Mouse (Mus musculus) embryo, embryonic 11.5 days (tissue): Measurements from ENCODE around the gene Slmap.
"Not testable (repeated sequence)": the region's sequence is repeated elsewhere in the genome, so short reads cannot be mapped to it uniquely, and the experiment has no call there.

ENCODE experiments used
- DNase-seq: peaks from one replicate; pipeline ENCODE4 v3.0.0-alpha.2; 2012; ENCODE audit warnings: low read depth, low spot score

Slmap gene

DNA sequence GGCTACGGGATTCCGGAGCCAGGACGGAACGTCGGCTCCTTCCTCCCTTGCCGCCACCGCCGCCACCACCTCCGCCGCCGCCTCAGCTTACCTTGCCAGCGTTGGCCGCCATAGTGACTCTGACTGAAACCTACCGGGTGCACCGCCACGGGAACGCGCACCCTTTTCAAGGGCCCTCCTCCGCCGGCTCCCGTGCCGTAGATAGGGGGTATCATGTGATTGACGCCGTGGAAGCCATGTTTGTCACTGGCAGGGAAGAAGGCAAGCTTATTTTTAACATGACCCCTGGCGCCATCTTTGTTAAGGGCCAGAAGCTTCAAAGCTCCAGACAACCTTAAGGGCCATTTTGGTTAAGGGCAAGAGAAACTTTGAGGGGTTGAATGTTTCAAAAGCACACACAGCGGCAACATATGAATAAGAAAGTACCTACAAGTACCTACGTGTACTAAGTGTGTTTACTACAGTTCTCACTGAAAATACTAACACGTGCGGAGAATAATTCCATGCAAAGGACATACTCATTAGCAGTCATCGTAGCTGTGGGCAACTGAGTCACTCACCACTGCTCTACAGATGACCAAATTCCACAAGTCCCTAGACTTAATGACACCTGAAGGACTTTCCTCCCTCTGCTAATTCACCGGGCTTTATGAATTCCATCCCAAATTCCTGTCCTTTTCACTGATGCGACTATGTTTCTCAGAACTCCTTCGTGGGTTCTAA is at the start of gene Slmap:
Gene Slmap (minus strand): TSS at position 175 of the 723 bp plus-strand sequence.
- peak; percentile 99 for DNase-seq

DNA sequence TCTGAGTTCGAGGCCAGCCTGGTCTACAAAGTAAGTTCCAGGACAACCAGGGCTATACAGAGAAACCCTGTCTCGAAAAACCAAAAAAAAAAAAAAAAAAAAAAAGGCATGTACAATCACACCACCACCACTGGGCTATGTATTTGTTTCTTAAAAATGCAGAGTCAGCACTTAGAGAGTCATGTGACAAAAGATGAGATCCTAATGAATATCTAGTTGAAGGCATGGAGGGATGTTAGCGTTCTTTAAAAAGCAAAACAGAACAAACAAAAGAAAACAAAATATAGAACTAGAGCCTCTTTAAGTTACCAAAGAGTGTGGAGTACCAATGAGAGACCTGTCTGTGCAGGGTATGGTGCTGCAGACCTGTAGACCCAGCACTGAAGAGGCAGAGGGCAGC is 48.9 kb upstream of the Slmap start:
- DNase-seq = no peak

DNA sequence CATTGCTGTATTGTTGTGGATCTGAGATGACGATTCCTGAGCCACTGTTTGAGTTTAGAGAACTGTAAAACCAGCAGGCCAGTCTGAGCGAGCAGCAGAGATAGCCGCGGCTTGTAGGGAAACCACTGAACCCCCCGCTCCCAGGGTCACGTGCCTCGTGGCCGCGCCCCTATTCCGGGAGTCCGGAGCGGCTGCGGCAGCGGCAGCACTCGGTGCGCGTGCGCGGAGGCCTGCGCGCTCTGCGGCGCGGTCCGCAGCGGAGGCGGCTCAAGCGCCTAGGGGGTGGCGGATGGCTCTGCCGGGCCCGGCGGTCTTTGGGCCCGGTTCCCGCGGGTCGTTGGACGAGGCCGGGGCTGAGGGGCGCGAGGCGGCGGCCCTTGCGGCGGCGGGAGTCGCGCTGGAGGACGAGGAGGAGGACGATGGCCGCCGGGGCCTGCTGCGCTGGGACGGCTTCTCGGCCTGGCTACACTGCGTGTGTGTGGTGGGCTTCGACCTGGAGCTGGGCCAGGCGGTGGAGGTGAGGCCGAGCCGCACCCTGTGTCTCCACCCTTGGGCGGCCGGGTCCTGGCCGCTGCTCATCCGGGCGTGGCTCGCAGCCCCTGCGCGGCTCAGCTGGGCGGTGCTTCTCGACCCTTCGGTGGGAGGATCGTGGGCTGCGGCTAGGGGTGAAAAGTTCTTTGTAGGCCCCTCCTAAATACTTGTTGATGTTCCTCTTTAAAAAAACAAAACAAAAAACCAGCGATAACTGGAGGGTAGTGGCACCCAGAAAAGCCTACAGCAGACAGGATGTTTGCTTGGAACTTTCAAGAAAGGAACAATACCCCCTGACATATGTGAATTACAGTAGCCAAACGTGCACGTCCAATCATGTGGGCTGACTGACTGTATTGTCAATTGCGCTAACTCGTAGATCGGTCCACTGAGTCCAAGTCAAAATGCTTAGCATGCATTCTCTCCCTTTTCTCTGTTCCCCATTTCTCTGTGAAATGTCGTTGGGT is 44.9 kb upstream of the Slmap start:
- DNase-seq = peak; percentile 83

DNA sequence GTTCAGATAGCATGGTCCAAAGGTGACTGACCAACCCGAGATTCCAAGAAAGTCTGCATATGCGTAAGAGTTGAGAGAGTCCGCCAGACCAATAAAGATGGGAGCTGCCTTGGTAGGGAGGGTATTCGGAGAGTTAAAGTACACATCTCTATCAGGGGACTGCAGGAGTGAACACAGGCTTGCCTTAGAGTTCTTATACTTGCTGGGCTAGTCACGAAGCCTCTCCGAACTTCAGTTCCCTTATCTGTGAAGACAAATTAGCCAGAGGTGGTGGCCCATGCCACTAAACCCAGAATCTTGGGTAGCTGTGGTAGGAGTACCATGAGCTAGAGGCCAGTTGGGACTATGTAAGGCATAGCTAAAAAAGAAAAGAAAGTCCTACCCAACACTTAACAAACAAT is 44.1 kb upstream of the Slmap start:
- no peak for DNase-seq

DNA sequence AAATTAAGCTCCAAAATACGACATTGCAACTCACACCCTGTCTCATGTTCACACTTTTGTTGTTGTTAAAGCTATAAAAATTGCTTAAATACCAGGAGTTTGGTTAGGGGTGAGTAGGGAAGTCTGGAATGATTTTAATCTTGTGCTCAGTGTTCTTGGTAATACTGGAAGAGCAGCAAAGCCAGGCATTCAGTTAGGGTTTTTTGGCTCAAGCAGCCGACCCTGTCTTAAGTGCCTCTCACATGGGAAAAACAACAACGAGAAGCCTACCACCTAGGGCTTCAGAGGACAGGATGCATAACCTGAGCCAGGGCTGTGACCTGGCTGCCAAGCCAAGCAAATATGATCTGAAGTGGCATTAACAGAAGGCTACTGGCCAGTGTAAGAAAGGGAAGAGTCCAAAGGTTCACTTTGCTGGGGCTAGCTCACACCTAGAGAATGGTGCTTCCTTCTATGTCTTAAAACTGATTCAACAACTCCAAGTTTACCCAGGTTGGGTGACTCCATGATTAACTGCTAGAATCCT is 41.6 kb upstream of the Slmap start:
- DNase-seq = no peak

DNA sequence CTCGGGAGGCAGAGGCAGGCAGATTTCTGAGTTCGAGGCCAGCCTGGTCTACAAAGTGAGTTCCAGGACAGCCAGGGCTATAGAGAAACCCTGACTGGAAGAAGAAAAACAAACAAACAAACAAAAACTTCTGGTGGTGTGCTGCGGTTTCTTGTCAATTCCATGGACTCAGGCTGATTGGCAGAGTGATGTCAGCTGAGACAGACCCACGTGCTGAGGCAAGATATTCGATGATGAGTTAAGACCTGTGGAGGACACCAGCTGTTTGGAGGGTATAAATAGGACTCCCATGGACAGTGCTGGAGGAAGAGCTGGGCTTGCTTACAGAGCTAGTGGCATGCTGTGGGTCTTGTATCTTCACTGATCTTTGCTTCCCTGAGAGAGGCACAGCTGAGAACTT is 38.8 kb upstream of the Slmap start, which contains the start of gene Dennd6a:
Gene Dennd6a (plus strand): TSS at position 301 of the 400 bp plus-strand sequence.
- not testable (repeated sequence) for DNase-seq

DNA sequence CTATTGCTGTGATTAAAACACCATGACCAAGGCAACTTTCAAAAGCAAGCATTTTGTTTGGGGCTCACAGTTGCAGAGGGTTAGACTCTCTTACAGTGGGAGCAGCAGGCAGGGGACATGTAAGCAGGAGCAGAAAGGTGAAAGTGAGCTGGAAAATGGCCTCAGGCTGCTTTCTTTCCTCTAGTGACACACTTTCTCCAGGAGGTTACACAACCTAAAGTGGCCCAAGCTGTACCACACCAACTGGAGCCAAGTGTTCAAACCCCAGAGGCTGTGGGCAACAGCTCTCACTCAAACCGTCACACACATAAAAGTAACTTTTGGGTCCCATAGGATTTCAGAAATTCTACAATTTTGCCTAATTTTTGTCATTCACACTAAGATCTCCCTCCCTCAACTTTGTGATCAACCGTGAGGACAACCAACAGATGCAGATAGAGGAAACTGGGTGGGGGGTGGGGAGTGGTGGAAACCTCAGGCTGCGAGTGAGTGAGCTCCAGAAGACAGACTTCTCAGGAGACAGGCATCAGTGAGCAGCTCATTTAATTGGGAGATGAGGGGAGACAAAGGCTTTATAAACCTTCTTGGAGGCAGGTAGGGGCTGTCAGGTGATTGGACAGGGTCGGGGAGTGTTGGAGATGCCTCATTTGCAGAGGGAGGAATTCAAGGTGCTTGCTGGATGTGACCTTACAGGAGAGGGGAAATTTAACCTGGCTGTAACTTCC is 37.4 kb upstream of the Slmap start:
- DNase-seq = no peak

DNA sequence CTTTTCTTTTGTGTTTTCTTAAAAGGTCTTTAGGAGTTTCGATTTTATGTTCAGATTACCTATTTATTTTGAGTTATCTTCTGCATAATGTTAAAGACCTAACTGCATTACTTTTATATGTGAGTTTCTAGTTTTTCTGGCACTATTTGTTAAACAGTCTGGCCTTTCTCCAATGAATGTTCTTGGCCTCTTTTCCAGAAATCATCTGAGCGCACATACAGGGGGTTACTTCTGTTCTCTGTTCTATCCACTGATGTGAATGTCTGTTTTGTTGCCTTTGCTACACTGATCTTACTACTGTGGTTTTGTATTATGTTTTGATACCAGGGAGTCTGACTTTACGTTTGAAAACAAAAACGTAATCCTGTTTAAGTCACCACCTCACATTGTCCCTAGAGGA is 35.1 kb upstream of the Slmap start:
- DNase-seq = no peak

DNA sequence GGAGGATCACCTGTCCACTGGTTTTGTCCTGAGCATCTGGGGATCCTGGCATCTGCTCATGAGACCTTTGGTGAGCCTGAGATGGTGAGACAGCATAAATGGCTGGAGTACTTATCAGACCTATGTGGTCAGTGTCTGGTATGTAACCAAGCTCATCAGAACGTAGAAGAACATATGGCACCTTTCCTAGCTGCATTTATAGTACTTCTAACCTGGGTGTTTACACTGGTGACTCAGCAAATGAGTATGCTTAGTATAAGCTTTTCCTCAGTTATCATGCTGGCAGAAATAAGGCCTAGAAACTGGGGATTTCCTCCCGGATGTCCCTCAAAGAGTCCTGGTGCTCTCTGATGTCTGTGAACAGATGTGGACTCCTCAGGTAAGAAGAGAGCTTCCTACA is 27.5 kb upstream of the Slmap start:
- no peak for DNase-seq

DNA sequence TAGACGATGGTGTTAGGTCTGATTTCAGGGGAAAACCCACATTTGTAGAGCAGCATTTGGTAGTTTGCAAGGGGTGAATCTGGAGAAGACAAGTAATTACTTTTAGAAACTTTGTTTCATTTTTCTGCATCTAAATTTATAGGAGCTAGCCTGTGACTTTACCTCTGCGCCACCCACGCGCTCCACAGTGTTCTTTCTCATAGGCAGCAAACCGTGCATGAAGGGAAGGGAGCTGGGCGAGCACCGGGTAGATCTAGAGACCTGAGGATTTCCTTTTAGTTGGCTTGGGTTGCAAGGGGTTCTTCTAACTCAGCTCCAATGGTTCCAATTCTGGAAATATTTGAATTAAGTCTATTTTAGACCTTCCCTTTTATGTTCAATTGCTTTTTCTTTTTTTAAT is 23.8 kb upstream of the Slmap start:
- DNase-seq = no peak

DNA sequence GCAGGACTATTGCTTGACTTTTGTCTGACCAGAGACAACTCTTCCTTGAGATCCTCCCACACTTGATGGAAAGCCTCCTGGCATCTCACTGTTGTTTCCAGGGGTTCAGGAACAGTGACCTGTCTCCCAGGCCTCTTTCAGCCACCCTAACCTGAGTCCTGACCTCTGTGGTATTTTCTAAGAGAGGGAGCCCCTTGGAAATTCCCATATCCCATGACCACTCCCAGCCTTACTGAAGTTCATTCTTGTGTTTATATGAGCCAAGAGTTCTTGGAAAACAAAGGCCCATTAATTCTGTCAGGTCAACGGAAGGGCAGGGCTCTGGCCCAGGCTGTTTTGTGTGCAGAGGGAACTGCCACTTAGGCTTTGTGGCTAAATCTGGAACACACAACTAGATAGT is 22.9 kb upstream of the Slmap start:
- no peak for DNase-seq

DNA sequence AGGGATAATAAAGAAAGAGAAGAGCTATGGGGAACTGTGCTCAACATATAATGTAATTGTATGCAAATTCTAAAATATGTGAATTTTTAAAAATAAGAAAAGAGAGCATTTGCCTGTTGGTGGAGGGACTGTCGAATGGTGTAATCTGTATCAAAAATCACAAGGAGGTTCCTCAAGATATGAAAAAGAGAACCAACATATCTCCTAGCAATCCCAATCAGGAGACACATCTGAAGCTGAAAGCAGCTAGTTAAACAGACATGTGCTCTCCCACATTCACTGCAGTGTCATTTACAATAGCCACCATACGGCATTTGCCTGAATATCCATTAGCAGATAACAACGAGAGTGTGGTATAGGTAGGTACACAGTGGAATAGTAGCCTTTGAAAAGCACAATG is 18.1 kb upstream of the Slmap start:
- no peak for DNase-seq

DNA sequence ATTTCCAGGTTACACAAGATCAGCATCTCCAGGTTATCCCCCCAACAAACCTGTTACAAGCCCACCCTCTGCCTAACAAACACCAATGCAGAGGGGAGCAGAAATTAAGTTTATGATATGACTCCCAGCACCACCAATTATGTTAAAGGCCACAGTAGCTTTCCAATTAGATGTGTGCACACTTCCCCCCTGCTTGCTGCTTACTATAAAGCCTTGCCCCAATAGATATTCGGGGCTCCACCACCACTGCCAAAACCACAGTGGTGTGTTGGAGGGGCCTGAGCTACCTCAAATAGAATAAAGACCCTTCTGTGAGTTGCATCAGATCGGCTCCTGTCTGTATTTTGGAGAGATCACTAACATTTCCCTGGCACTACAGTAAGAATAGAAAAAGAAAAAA is 17.7 kb upstream of the Slmap start:
- no peak for DNase-seq

DNA sequence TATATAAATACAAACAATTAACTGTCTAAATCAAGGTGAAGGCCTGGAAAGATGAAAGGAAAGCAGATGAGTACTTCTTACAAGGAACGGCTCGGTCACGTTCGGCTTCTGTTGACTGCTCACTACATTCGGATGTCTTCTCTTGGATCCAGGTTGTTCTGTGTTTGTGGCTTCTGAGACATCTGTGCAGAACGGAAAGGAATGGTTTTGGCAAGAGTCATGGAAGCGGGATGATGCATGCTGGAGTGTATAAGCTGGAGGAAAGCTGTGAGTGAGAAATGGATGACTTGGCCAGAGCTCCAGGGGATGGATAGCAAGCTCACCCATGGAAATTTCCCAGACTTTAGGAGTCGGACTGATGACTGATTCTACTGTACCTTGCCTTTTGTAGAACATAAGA is 16.0 kb upstream of the Slmap start:
- DNase-seq = no peak

DNA sequence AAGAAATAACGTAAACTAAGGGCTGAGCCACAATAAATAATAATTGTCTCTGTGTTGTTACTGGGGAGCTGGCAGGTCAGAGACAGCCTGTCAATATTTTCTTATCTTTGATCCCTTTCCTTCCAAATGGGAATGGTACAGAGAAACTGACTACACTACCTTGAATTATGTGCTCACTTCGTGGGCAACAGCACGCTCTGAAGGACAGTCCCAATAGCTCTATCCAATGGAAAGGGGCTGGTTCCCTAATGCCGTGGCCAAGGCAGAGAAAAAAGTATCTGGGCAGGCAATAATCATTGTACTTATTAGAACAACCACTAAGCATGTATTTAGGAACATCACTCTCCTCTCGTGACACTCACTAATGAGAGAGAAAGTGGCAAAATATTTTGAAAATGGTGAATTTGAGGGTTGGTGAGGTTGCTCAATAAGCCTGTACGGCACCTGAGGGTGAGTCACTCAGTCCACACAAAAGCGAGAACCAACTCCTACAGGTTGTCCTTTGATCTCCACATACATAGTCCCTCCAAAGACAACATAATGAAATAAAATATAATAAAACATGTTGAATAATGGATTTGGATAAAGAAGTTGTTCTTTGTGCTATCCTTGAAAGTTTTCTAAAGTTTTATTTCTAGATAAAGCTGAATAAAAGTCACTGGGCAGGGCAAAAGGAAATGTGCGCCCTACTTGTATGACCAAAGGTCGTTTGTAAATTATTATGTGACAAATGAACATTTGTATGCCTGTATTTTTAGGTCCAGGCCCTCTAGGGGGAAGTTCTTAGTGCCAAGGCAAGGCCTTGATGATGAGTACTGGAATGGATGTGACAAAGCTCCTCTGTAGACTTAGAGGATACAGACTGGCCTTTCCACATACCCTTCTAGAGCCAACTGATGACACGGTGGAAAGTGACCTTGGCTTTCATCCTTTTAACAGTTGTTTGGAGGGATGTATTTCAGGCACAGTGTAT is 13.1 kb upstream of the Slmap start:
- DNase-seq = no peak

DNA sequence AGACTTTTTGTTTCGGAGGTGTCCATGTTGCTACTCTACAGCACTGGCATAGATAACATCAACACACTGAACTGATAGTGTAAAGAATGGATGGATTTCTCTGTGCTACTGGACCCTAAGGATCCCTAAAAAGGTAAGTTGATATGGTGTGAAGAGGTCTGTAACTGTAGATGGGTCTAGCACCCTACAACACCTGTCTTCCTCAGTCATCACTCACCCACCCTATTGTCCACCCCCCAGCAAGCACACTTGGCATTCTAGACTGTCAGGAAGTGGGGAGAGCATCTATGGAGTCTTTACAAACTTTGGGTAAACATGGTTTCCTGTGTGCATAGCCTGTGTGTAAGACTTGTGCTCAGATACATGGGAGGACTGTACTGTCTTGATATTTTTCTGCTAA is 7.4 kb upstream of the Slmap start:
- DNase-seq = no peak

DNA sequence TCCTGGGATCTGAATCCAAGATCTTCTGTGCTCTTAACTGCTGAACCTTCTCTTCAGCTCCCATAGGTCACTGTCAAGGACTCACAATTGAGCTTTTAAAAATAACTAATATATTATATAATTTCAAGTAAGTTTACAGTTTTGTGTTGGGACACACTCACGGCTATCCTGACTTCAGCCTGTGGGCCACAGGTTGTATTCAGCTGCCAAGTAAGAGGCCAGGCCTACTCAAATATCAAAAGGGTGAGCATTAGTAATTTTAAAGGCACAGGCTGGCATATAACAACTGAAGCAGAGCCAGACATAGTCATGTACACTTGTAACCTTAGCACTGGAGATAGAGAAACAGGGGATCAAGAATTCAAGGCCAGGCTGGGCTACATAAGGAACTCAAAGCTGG is 5.8 kb upstream of the Slmap start:
- no peak for DNase-seq

DNA sequence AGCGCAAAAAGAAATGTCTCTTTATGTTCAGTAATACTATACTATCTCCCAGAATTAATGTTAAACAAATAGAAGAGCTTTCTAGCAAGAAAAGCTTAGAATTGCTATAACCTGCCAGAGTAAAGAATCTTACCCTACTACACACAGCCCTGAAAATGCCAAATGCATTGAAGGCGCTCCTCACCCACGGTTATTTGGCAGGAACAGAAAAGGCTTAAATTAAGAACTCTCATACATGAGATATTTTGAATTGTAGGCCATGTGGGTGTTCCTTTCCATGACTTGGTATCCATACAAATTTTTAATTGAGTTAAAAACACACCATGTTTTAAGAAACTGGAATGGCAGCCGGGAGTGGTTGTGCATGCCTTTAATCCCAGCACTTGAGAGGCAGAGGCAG is 4.5 kb upstream of the Slmap start:
- DNase-seq = no peak

DNA sequence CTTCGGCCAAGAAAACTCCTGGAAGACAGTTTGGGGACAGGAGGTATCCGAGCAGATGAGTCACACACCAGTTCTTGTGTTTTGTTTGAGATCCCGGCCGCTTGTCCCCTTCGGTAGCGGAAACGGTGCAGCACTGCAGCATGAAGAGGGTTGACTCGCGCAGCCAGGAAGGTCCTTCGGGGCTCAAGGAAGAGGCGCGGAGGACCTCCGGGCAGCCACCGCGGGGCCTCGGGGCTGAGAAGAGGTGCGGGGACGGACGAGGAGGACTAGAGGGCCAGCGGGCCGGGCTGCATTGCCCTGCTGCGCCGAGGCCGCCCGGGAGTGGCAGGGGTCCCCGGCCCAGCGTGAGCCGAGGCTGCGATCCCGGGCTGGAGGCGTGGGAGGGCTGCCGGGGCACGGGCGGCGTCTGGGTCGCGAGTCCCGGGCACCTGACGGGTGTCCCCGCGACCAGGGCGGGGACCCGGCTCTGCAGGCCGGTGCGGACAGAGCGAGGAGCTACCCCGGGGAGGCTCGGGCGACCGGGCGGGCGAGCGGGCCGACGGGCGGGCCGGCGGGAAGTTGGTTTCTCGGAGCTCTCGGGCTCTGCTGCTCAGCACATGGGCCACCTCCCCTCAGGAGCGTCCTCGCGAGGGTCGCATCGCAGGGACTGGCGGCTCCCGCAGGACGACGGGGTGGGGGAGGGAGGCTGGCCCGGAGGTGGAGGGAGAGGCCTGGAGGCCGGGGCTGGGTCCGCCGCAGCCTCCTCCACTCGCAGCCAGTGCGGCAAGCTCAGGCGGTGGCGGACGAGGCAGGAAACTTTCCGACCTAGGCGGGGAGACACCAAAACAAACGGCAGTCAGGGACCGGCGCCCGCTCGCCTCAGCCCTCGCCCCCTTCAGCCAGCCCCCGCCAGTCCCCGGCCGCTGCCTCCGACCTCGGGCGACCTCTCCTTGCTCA is 642 bp downstream of the Slmap start:
- peak; percentile 13 for DNase-seq

DNA sequence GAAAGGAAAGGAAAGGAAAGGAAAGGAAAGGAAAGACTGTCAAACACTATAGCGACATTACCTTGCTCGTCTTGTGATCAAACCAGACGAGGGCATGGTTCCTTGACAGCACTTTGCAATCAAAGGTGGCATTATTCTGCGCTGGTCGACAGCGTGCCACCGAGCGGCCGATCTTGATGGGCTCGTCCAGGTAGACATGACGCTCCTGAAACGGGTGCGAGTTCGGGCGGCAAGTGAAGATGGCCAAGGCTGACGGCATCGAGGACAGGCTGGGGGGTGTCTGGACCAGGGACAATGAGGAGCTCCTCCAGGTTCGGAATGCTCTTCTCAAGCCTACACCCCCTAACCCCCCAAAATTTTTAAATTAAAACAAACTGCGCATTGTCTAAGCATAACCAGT is 1.5 kb downstream of the Slmap start:
- DNase-seq = no peak
